8 mouse cellular contexts compared by ENCODE assay signal in genomic region chr11:75178672-75179208, GRCm38 (mm10). TPM values are rescaled to one million over a fixed set of nuclear protein-coding genes. Genes with fewer than 3 reads are reported as not detected.
DNase-seq lines count a peak whose midpoint lies in the region; ATAC-seq and TF ChIP-seq lines count a peak whose summit lies in the region.

Gene Ovca2, minus strand, starts transcription at chr11:75178835.

- no peaks in the 10 kb centered on the region for H3K27me3 ChIP-seq in hindbrain, embryonic 11.5 days (ENCODE audit: control insufficient read depth, insufficient read depth, low read length)
- H3K27me3 ChIP-seq in lung, postnatal 0 days (replicated peaks; ENCODE audit: insufficient read depth, low read length), result no peaks in the 10 kb centered on the region

- H3K4me3 ChIP-seq in hindbrain, embryonic 11.5 days (ENCODE audit: low read depth, low read length), result peak within 1 kb of the TSS; percentile 81
- peak within 1 kb of the TSS; percentile 56 for H3K4me3 ChIP-seq in lung, postnatal 0 days (ENCODE audit: low read depth, low read length)

- TF ChIP-seq CTCF in lung, postnatal 0 days (IDR thresholded peaks at IDR 0.05), result peak; percentile 94

- H3K9ac ChIP-seq in hindbrain, embryonic 11.5 days (ENCODE audit: low read depth, low read length), result peak within 1 kb of the TSS; percentile 91
- H3K9ac ChIP-seq in lung, postnatal 0 days (replicated peaks; ENCODE audit: low read depth), result peak within 1 kb of the TSS; percentile 67

- peaks cover 10% of the 10 kb centered on the region for H3K4me1 ChIP-seq in hindbrain, embryonic 11.5 days (replicated peaks; ENCODE audit: control insufficient read depth, insufficient read depth, low read length)
- H3K4me1 ChIP-seq in lung, postnatal 0 days (ENCODE audit: insufficient read depth, low read depth, low read length), result peaks cover 9% of the 10 kb centered on the region

- ATAC-seq in hindbrain, embryonic 11.5 days (ENCODE audit: low FRiP score), result peak; percentile 97
- ATAC-seq in lung, postnatal 0 days, result peak; percentile 98

- peak within 1 kb of the TSS; percentile 93 for H3K4me2 ChIP-seq in hindbrain, embryonic 11.5 days (replicated peaks; ENCODE audit: low read depth, low read length)
- H3K4me2 ChIP-seq in lung, postnatal 0 days (replicated peaks; ENCODE audit: low read depth, low read length), result peak within 1 kb of the TSS; percentile 76

- under 1% methylated on average over 33 of the region's 33 CpGs for WGBS in hindbrain, embryonic 11.5 days
- 0% methylated on average over 33 of the region's 33 CpGs for WGBS in lung, postnatal 0 days

- H3K36me3 ChIP-seq in hindbrain, embryonic 11.5 days (ENCODE audit: control insufficient read depth, insufficient read depth, low read length), result no peaks in the 10 kb centered on the region
- no peaks in the 10 kb centered on the region for H3K36me3 ChIP-seq in lung, postnatal 0 days (ENCODE audit: insufficient read depth, low read length)

- peak within 1 kb of the TSS; percentile 75 for H3K27ac ChIP-seq in hindbrain, embryonic 11.5 days (ENCODE audit: low read depth, low read length)
- peak within 1 kb of the TSS; percentile 78 for H3K27ac ChIP-seq in lung, postnatal 0 days (ENCODE audit: low read length)

- no peak for TF ChIP-seq EP300 in lung, postnatal 0 days (IDR thresholded peaks at IDR 0.05)

- peak; percentile 96 for DNase-seq in R1 (ENCODE audit: low read depth, low spot score)
- peak; percentile 95 for DNase-seq in cerebellum, postnatal 14 days
- DNase-seq in frontal cortex, postnatal 10 days (ENCODE audit: low spot score in 2 of 2), result peak; percentile 85 to 89
- DNase-seq in hindbrain, embryonic 11.5 days (ENCODE audit: low spot score), result peak; percentile 93
- peak; percentile 93 for DNase-seq in layer of hippocampus, adult 9-11 months
- peak; percentile 96 for DNase-seq in lung, postnatal 0 days (ENCODE audit: low spot score)
- DNase-seq in ovary, postnatal 10 days (ENCODE audit: low spot score), result peak; percentile 78
- peak; percentile 92 for DNase-seq in thymus, postnatal 10 days (ENCODE audit: low spot score in 2 of 2)

- no peaks in the 10 kb centered on the region for H3K9me3 ChIP-seq in hindbrain, embryonic 11.5 days (ENCODE audit: control insufficient read depth, low read length)
- H3K9me3 ChIP-seq in lung, postnatal 0 days (ENCODE audit: low read length), result no peaks in the 10 kb centered on the region

RNA-seq across cellular contexts. Expression of gene Ovca2, which starts in this region (rescaled TPM):
- 28.0 and 31.0 TPM in 2 replicates for polyA plus RNA-seq in hindbrain, embryonic 11.5 days (2014; fragmentation: Nextera tagmentation; extraction: Ambion mirVana)
- polyA plus RNA-seq in lung, postnatal 0 days (2015; fragmentation: Nextera tagmentation; extraction: Ambion mirVana), result 19.7 and 22.0 TPM in 2 replicates

Comparison
In these comparisons a context has a peak if more than half of its experiments do, and no peak if none do; other contexts are left out.
1. Peak in every context shown above with its lines: DNase-seq, ATAC-seq, H3K4me3 ChIP-seq and H3K27ac ChIP-seq.